Mouse (Mus musculus) 3134 (cell line): ENCODE data around the gene Sox6.
A peak's percentile ranks its signal among the peaks of the same experiment; 100 is the strongest.

Experiments
- DNase-seq: peaks from one replicate; pipeline ENCODE4 v3.0.0-alpha.2; 2011; ENCODE audit warnings: low spot score; ENCODE audit not compliant: insufficient read length; ENCODE audit errors: extremely low read depth

Sox6 gene

DNA sequence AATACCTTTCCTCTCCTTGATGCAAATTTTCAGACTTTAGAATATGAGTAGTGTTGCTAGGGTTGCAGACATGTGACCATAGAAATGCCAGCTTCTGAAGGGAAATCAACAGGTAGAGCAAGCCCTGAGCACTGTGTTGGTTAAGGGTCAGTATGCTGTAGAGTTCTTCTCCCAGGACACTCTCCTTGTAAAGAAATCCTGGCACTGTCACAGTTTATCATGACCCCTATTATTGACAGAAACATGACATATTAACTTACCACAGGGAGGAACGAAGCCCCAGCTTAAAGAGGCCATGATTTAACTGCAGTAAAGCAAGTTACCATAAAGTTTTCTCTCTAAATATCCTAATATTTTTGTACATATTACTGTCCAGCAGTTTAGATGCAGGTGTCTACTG is 462.2 kb downstream of the Sox6 start:
- no peak for DNase-seq

GRCm38 (mm10) chr7:115574834-115575233 is 463.8 kb downstream of the Sox6 start:
- DNase-seq: peak; percentile 18

DNA sequence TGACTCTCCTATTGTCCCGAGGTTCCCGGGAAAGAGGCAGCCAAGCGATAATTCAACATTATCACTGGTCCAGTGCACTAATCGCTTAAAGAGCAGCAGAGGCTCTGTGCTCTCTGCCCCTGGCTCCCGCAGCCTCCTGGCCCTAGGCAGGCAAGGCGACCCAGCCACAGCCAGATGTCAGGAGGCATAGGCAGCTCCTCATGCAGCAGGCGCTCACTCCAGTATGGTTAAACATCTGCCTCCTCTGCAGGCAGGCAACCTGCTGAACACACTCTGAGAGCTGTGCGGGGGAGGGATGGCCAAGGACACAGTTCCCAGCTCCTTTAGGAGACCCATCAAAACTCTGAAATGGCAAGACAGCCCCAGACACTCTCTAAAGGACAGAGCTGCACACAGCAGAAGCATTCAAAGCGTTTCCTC is 469.8 kb downstream of the Sox6 start:
- no peak for DNase-seq

- no peak for DNase-seq
Observed at GRCm38 (mm10) chr7:115568301-115568700, 470.3 kb downstream of the Sox6 start.

GRCm38 (mm10) chr7:115566818-115567217 is 471.8 kb downstream of the Sox6 start:
- no peak for DNase-seq

GRCm38 (mm10) chr7:115565060-115565426 is 473.6 kb downstream of the Sox6 start:
- DNase-seq: no peak

DNA sequence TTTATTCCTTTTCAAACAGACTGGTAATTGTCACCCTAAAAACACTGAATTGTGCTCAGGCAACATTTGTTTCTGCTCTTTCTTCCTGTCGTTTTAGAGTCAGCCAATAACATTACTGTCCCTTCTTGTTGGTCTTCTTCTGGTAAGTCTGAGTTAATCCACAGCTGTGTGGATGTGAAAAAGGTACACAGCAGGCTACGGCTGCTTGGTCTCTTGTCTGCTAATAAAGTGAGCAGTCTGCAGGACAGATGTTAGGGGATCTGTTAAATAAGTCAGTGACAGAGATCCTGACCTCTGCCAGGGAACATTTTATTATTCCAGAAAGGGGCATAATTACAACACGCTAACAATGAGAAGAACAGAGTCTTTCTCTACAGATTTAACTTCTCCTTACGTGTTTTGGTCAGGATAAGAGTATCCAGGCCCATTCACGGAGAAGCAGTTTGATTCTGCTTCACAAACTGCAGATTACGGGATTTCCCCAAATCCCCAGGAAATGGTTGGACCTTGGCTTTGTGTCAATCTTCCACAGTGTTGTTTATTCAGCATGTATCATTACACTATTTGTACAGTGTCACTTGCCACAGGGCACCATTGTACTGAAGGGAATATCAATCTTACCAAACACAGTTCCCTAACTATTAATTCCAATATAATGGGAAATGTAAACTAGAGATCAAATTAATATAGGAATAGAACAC is 474.1 kb downstream of the Sox6 start:
- no peak for DNase-seq

- DNase-seq: no peak
Observed at GRCm38 (mm10) chr7:115556677-115557076, 481.9 kb downstream of the Sox6 start.

GRCm38 (mm10) chr7:115550197-115550804 is 488.3 kb downstream of the Sox6 start:
- no peak for DNase-seq

DNA sequence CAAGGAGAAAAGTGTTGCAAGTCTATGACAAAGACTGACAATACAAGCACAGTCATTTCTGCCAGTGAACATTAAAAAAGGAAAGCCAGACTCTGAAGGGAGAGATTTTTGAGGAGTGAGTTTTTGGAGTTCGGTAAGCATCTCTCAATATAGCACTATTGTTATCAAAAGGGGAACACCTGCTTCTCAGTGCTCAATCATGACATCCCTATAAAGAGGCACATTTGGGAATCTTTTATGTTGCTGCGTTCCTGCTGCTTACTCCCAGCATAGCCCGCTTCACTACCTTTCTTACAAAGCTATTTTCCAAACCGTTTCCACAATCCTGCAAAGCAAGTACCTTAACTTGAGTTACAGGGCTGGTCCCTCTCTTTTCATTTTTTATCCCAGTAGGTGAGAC is 488.9 kb downstream of the Sox6 start:
- no peak for DNase-seq

DNA sequence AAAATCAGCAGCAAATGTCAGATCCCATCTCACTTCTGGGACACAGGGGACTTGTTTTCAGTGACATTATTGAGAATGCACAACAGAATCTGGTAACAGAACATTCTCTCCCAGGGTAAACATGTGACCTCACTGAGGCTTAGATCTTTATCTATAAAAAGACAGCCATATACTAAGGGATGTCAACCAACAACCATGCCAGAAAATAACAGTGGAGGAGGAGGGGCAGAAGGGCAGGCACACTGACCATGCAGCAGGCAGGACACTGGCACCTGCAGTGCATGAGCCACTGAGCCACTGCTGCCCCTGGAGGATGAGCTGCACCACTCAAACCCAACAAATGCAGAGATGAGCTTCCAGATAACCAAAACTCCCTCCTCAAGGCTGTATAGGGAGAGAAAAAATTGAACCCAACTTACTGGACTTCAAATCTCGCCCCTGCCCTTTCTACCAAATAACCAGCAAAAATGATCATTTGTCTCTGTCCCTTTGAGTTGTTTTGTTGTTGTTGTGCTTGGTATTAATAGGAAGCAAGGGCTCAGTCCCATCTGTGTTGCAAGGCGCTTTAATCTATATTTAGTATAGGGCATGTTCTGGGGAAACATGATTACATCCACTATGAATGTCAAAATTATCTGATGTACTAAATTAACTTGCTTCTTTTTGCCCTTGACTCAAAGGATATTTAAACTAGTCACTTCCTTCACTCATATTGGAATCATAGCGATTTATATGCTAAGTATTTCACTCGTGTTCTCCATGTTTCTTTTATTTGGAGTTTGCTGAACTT is 492.8 kb downstream of the Sox6 start:
- no peak for DNase-seq

DNA sequence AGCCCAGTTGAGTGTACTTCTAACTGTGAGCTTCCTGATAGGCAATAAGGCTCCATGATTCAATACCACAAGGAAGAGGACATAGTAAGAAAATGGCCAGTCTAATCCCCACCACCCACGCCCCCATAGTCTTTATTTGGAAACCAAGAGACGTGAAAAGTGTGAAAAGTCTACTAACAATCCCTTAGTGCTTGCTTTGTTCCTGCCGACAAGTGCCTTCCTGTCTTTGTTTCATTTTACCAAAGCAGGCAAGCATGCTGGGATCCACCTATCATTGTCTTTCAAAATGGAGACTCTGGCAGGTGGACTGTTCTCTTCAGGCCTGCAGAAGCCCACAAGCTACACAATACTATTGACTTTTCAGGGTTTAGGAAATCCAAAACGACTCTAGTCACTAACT is 495.0 kb downstream of the Sox6 start:
- no peak for DNase-seq

GRCm38 (mm10) chr7:115540261-115540660 is 498.3 kb downstream of the Sox6 start:
- DNase-seq: no peak

DNA sequence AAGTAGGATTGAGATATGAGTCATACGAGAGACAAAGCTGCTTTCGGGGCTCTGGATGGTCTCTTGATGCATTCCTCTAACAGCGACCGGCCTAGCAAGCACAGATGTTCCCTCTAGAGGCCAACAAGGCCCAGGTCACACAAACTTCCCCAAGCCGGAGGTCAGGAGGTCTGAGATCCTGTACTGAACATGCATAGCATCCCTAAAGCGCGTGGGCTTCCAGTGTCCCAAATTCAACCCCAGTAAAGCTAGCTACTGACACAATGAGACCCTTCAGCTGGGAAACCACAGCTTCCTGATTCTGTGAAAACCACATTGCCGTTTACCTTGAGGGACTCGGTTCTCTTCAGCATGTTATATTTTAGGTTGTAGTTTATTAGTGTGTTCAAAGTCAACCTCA is 499.6 kb downstream of the Sox6 start:
- DNase-seq: no peak

DNA sequence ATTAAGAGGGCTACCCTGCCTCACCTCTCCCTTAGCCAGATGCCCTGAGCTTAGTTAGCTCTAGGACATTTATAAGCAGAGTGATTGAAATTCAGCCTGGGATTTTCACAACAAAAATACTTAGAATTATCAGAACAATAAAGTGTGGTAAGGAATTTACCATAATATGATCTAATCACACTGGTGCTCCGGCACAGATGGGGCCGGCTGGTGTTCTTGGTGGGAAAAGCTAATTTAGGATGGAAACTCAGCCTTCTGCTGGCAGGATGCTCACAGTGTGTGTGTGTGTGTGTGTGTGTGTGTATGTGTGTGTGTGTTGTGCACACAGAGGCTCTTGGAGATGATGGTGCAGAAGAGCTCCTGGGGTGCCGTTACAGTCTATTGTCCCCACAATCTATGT is 501.0 kb downstream of the Sox6 start:
- no peak for DNase-seq

DNA sequence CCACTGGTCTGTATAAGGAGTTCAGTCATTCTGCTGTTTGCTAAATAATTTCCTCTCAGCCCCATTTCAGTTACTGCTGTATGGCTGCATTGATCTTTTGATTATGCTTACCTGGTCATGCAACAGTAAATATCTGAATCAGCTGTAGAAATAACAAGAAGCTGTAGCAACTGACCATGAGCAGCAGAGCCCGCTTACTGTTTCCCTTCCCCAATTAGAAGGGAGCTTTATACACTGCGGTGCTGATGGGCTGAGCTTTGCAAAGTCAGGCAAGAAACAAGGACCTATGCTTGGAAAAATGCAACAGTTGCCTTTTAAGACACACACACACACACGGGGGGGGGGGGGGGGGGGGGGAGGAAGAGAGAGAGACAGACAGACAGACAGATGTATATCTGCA is 502.1 kb downstream of the Sox6 start:
- no peak for DNase-seq

DNA sequence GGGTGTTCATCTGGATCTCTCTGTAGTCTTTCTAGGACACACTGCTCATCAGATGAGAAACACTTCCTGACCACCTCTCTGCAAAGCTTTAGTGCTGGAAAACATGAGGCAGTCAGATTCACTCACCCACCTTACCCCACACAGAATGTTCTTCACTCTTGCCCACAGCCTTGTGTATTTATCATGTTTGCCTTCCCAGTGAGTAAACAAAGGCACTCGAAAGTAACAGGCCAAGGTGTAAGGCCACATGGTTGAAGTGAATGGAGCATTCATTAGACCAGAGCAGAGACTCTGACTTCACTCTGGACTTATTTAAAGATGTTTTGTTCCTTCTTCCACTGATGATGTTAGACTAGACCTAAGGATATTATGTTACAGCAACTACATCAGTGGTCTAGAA is 506.7 kb downstream of the Sox6 start:
- no peak for DNase-seq

GRCm38 (mm10) chr7:115531217-115531616 is 507.4 kb downstream of the Sox6 start:
- no peak for DNase-seq

DNA sequence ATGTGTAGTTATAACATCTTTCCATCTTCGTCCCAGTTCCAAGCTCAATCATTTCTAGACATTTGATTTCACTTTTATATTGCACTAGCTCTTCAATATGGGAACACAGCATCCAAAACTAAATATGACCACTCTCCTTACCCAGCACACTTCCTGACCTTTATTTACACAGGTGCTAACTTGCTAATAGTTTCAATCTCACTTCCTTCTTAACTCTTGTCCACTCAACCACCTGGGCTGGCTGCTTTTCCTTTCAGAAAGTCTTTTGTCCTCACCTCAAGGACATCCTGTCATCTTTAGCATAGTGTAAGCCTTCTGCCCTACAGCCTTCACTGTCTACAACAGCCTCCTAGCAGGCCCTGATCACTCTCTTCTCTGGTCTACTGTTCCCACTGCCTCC is 520.9 kb downstream of the Sox6 start:
- no peak for DNase-seq

DNA sequence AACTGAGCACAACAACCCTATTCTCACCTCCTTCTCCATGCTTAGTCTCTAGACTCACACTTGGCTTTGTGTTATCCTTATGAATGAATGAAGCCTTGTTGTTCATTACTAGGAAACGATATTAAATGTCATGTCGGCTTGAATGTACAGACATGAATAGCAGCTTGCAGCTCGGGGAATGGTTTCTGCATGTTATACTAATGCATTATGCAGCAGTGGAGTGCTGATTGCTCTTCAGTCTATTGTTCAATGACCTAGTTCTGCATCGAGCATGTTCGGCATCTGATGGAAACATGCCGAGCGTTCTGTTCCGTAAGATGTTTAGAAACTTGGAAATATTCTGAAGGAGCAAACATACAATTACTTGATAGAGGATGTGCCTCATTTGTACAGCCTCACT is 524.9 kb downstream of the Sox6 start:
- DNase-seq: no peak

DNA sequence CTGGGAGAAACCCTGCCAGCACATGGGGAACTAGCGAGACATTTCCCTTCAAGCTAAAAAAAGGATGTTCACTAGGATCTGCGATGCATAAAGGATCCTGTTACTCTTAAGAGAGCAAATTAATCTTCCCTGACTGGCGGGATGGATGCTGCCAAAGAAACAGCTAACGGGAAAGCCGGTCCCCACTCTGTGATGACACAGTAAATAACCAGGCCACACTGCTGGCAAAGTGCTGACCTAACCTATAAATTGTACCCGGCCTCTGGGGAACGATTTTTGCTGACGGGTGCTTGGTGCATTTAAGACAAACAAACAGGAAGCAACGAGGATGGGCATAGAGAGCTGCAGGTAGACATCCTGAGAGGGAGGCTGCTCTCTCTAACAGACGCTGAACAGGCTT is 526.8 kb downstream of the Sox6 start:
- DNase-seq: no peak

DNA sequence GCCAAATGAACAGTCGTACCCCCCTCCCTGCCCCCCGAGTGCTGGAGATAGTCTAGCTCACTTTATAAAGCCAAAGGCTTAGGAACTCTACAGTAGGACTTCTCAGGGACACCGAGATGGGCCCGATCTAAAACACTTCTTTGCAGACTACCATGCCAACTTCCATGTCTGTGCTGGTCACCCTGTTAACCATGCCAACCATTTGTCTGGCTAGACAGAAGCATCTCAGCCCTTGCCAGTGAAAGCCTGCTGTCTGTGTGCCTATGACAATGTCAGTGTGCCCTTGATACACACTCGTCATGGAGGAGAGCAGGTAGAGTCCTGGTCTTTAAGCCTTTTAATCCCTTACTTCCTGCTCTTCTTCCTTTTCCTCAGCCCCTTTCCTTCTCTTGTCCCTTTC is 527.5 kb downstream of the Sox6 start:
- DNase-seq: no peak
